Mouse (Mus musculus): ENCODE data around the gene Rasl10a.

- TF ChIP-seq CTCF (IDR thresholded peaks at IDR 0.05; ENCODE audit: insufficient read depth, low read length) (no peak), POLR2A (IDR thresholded peaks at IDR 0.05; ENCODE audit: borderline replicate concordance, extremely low read depth, low read depth, low read length) (no peak)
Measured at GRCm38 (mm10) chr11:5063561-5064281, 5.8 kb downstream of the Rasl10a start.

Data from lung, adult 2 months (tissue).